16 mouse cellular contexts compared by ENCODE assay signal in genomic region chr4:155325773-155326172, GRCm38 (mm10).
"Had no signal": no experiment of that assay in that cellular context is flagged by ENCODE, and none has a peak within 500 bp of the region (broad histone marks: within the 10 kb centered on the region; RNA-seq: fewer than 3 reads in every experiment).

No protein-coding gene starts in this region.

- DNase-seq: heart, postnatal 10 days; heart, postnatal 14 days; heart, postnatal 36 days; heart, postnatal 4 days; kidney, adult 11 months; kidney, adult 18-20 months; kidney, adult 2 months; kidney, adult 8-10 months; kidney, adult 9 months; kidney, postnatal 10 days; kidney, postnatal 14 days; kidney, postnatal 25 days; kidney, postnatal 36 days; kidney, postnatal 4 days; layer of hippocampus, adult 9-11 months; layer of hippocampus, postnatal 36 days had no signal
